Mouse (Mus musculus) kidney, adult 18-20 months (tissue): ENCODE results near the gene Kcnk12.
A peak's percentile ranks its signal among the peaks of the same experiment; 100 is the strongest.

Experiments
- DNase-seq: peaks from one replicate; pipeline ENCODE4 v3.0.0; 2021

Gene Kcnk12

GRCm38 (mm10) chr17:87784911-87785310, 12.9 kb downstream of the Kcnk12 start:
- no peak for DNase-seq

DNA sequence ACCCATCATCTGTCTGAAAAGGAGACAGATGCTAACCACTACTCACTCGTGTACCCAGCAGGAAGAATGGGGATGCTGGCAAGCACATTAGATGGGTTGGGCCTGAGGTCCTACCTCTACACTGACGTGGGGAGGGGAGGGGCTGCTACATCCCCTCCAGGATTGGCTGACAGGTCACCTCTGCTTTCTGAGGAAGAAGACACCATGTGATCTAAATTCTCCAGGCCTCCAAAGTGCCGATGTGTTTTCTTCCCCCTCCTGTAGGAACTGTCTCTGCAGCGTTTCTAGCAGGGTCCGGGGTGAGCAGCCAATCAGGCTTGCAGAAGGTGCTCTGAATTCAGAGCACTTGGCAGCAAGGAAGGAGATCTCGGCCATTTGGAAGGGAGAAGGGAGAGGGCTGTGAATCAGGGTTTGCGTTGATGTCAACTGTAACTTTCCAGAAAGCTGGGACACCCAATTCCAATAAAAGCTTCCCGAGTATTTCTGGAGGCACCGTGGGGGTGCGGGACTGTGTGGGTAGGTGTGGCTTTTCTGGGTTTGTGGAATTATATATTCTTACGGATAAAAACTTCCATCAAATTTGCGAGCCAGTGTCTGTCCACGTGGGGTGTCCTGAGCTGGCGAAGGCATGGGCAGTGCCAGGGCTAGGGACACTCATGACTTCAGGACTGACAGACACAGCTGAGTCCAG, 13.5 kb downstream of the Kcnk12 start:
- DNase-seq: no peak

- DNase-seq: no peak
Measured at GRCm38 (mm10) chr17:87781244-87781643, 16.6 kb downstream of the Kcnk12 start.

- DNase-seq: no peak
Measured at GRCm38 (mm10) chr17:87780164-87780563, 17.6 kb downstream of the Kcnk12 start.

- DNase-seq: no peak
Measured at GRCm38 (mm10) chr17:87774982-87775381, 22.8 kb downstream of the Kcnk12 start.

DNA sequence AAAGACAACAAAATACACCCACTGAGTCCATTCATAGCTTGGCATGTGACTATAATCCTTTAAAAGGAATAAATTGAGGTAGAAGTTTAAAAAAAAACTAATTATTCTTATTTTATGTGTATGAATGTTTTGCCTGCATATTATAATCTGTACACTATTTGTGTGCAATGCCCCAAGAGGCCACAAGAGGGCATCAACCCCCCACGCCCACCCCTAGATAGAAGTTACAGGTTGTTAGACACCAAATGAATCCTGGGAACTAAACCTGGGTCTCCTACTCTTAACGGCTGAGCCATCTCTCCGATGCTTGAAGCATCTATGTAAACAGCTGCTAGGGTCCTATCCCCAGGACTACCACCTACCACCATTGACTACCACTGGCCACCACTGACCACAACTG, 24.6 kb downstream of the Kcnk12 start:
- DNase-seq: no peak

- no peak for DNase-seq
Measured at GRCm38 (mm10) chr17:87770766-87771165, 27.0 kb downstream of the Kcnk12 start.

DNA sequence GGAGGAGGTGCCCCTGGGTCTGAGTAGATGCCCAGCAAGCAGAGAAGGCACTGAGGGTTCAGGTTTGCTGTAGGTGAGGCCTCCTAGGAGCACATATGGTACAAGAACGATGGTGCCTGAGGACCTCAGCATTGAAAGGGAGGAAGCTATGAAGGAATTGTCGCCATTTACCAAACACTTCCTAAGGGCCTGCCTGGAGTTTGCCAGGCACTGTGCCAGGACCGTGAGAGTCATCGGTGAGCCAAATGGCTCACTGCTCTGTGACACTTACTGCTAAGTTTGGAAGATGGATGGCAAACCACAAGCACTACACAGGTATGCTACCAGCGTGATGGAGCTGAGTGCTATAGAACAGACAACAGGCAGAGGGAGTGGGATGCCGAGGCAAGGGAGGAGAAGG, 30.9 kb downstream of the Kcnk12 start:
- no peak for DNase-seq

- DNase-seq: no peak
Measured at GRCm38 (mm10) chr17:87765031-87765430, 32.8 kb downstream of the Kcnk12 start.

- DNase-seq: no peak
Measured at GRCm38 (mm10) chr17:87763146-87763545, 34.6 kb downstream of the Kcnk12 start.

- DNase-seq: no peak
Measured at GRCm38 (mm10) chr17:87760315-87760714, 37.5 kb downstream of the Kcnk12 start.

DNA sequence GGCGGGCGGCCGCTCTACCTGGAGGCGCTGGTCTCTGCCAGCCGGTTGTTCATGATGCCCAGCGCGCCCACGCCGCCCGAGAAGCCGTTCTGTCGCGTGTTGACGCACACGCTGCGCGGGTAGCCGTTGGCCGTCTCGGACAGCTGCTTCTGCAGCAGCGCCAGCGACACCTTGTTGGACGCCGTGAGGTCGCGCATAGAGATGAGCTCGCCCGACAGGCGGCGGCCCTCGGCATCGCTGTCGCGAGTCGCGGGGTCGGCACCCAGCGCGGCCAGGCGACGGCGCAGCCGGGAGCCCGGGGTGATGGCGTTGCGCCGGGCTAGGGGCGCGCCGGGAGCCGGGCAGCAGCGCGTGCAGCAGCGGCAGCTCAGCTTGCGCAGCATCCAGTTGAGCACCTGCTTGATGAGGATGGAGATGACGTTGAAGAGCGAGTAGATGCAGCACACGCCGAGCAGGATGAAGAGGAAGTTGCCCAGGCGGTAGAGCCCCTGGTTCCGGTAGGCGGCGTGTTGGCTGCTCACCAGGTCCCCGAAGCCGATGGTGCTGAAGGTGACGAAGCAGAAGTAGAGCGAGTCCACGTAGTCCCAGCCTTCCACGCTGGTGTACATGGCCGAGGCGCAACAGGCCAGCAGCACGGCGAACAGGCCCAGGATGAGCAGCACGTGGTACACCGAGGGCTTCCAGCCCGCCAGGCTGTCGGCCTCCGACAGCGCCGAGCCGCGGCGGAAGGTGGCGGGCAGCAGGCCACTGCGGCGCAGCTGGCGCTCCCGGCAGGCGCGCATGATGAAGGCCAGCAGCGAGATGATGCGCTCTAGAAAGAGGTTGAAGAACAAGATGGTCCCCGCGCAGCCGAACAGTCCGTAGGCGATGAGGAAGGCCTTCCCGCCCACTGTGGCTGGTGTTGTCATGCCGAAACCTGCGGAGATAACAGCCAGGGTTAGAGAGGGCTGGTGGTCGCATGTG, 51.6 kb downstream of the Kcnk12 start:
- DNase-seq: peak; percentile 26

DNA sequence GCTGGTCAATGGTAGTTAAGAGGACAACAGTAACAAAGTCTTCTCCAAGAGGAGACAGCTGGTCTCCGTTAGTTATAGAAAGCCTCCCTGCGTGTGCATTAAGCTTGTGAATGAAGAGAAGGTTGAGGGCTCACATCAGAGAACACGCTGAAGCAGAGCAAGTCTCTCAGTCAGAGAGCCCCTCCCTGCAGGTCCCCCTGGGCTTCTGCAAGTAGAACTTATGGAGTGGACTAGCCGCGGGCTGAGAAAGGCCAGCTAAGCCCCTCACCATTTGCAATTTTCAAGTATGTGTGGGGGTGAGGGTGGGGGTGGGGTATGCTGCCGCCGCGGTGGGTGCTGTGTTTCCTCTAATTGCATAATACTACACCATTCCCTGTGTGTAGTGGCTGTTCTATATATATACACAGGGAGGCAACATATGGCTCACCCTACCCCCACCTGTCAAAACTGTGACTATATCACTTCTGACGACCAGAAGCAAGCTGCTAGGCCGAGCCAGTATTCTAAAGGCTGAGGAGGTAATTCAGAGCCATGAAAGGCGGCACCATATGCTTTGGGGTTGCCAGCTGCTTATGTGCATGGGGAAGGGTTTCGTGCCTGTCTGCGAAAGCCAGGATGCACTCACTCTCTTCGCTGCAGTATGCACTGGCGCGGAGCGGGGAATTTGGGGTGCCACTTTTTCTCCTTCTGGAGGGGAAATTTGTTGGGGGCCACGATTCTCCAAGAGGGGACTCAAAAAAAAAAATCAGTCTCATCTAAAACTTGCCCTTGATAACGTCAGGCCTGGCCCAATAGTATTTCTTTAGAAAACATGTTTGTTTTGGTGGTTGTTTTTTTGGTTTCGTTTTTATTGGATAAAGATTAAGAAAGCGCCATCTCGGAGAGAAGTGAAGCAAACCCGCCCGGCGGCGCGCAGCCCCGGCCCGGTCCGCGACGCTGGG, 52.5 kb downstream of the Kcnk12 start:
- no peak for DNase-seq

DNA sequence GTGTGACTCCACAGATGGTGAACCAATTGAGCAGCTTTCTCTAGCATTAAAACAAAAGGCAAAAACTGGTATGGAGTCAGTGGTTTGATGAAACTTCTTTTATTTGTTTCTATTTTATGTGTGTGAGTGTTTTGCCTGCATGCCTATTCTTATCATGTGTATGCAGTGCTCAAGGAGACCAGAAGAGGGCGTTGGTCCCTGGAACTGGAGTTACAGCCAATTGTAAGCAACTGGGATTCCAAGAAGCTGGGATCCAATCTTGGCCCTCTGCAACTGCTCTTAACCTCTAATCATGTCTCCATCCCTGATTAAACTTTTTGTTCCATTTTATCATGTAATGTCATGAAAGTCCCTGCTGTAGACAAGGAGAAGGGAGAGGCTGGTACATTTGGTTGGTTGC, 58.0 kb downstream of the Kcnk12 start:
- DNase-seq: no peak

GRCm38 (mm10) chr17:87737144-87737543, 60.6 kb downstream of the Kcnk12 start:
- DNase-seq: no peak

DNA sequence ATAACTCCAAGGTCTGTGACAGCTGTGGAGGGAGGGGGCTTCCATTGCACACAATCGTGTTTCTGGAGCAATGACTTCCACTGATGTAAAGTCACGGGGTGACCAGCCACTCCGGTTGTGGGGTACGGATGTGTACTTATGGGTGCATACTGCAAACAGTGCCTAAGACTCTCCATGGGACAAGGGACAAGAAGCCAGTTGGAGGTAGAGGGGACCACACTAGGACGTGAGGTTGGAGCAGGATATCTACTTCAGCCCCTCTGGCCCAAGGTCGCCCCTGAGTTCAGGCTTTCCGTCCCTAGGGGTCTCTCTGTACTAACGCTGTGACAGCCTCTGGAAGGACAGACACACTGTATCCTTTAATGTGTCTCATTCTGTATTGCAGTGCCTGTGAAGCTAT, 63.3 kb downstream of the Kcnk12 start:
- no peak for DNase-seq

- DNase-seq: no peak
Measured at GRCm38 (mm10) chr17:87731962-87732361, 65.8 kb downstream of the Kcnk12 start.

DNA sequence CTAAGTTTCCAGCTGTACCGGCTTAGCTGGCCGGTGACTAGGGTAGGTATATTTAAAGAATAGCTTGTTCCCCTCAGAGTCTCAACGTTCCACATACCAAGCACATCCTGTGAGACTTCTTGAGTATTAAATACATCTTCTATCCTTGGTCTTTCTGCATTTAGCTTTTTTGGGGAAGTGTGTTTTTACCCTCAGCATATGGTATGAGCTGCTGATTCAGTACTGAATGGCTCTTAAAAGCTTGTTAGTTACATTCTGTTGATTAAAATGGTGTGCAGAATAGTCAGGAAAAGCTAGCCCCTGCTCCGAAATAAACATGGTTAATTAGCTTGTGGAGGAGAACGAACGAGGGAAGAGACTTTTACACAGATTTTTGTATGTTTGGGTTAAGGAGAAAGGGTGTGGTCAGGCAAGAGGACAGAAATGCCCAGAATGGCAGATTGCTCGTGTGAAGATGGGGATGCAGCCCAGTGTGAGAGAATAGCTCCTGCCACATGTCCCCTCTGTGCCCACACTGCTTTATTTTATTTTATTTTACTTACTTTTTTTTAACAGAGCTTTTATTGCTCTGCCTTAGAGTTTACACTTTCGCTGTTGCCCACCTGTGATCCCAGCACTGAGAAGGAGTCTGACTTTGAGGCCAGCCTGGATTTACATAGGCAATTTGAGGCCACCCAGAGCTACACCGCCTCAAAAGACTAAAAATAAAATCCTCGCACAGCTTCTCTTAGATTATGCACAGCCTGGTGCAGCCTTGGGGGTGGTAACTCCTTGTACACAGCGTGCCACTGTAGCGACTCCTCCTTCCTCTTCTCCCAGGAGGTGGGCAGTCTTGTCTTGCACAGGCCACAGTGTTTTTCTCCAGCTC, 71.1 kb downstream of the Kcnk12 start:
- DNase-seq: no peak

- DNase-seq: no peak
Measured at GRCm38 (mm10) chr17:87724727-87725126, 73.1 kb downstream of the Kcnk12 start.

GRCm38 (mm10) chr17:87700101-87700500, 97.7 kb downstream of the Kcnk12 start:
- DNase-seq: no peak

DNA sequence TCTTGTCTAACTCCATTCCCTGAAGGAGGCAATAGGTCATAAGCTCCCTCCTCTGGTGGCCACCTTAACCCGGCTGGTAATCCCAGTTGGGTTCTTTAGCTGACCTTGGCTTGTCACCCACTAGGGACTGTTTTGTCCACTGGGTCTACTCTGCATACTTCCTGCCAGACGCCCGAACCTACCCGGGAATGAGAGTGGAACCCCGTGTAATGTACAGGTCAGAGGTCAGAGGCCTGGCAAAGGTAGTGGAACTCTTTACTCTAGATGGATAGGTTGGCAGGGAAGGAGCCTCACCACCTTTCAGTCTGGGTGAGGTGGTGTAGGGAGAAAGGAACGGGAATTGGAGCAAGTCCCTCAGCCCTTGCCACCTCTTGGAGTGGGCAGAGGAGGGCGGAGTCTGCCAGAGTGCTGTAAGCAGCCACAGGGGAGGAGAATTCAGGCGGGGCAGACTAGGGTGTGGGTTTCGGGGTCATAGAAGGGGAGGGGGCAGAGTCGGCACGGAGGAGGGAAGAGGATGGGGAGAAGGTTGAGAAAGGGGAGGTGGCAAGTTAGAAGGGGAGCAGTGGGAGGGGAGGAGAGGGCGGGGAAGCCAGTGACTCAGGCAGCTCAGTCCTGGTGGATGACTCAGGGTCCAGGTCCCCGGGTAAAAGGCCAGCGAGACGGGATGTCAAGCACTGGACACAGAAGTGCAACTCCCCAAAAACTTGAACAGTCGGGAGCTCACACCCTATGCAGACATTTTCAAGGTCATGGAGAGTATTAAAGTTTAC, 98.6 kb downstream of the Kcnk12 start:
- no peak for DNase-seq
